Mouse (Mus musculus): Measurements from ENCODE around the gene Mycbp2.

Mycbp2 gene

DNA sequence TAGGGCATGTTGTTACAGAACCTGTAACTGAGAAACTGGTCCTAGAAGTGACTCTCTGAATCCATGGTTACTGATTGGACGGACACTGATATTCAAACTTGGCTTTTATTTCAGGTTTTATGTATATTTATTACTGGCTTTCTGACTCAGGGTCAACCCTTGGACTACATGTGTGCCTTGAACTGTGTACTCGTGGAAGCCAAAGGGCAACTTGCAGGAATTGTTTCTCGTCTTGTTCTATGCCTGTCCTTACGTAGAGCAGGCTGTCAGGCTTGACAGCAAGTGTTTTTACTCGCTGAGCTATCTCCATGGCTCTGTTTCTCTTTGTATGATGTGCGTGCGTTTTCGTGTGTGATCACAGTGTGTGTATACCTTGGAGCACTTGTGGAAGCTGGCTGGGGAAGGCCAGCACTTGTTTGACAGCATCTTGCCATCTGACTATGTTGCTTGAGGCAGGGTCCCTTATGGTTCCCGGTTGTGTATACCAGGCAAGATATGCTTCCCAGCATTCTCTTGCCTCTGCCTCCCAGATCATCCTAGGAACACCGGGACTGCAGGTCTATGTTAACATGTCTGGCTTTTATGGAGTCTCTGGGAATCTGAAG, 243.8 kb downstream of the Mycbp2 start:
- no peak for DNase-seq (ENCODE audit: low spot score in 2 of 2)

DNA sequence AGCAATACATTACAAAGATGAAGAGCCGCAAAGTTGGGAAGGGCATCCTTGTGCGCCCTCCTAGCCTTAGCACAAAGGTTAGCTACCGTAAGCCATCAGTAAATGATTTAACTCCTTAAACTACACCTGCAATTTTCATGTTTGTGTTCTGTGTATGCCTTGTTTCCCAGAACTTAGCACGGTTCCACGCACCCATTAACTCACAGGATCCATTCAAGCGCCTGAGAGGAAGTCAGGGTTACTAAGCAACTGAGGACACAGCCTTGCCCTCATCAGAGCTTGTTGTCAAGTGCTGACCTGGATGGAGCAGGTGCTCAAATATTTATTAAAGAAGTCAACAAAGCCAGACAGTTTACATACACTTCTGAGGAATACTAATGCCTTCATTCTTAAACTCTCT, 244.4 kb downstream of the Mycbp2 start:
- DNase-seq (ENCODE audit: low spot score in 2 of 2): no peak

DNA sequence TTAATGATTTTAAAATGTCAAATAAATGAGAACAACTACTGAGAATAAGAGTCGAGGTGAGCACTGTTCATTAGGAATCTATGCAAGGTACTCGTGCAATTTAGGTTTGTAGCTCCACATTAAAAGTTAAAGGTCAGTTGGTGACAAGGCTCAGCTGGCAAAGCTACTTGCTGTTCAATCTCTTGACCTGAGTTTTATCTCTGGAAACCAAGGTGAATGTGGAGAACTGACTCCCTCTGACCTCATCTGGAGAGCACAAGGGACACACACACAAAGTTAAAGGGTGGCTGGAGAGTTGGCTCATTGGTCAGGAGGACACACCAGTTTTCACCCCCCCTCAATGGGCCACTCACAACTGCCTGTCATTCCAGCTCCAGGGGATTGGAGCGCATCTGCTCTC, 245.4 kb downstream of the Mycbp2 start:
- DNase-seq (ENCODE audit: low spot score in 2 of 2): no peak

DNA sequence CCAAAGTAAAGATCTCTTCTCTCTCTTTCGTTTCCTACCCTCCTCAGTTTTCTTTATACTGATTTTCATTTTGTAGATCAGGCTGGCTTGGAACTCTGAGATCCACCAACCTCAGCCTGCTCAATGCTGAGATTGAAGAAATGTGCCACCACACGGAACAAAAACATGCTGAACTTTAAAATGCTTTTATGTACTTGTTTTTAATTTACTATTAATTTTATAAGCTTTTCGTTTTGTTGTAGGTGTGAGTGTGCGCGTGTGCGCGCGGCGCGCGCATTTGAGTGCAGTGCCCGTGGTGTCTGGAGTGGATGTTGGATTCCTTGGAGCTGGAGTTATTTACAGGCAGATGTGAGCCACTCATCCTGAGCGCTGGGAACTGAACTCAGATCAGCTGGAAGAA, 246.3 kb downstream of the Mycbp2 start:
- DNase-seq (ENCODE audit: low spot score in 2 of 2): no peak

DNA sequence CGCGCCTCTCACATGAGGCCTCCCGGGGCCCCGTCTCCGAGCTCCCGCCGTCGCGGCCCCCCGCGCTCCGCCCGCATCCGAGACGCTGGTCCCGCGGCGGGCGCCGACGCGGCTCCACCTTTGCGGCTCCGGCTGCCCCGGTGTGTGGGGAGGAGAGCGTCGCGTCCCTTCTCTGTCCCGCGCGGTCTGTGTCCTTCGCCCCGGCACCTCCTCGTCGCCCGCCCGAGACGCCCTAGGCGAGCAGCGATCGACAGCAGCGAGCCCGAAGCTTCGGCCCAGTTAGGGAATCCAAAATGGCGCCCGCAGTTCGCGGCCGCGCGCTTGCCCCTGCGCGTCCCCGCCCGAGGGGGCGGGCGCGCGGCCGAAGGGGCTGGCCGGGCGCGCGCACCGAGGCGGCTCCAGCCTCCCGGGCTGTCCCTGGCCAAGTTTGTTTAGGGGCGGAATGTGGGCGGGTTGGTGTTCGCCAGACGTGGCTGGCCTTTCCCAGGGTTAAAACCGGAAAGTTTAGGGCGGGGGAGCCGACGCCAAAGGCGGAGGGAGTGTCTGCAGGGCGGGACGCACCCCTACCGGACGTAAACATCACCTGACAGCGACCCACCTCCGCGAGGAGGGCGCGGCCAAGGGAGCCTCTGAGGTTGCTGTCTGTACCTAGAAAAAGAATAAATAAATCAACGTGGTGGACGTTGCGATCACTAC, 247.2 kb downstream of the Mycbp2 start, which contains the start of gene Fbxl3:
Fbxl3 (minus strand) TSS at position 329 of the 696 bp plus-strand sequence.
- DNase-seq (ENCODE audit: low spot score in 2 of 2): peak; percentile 84 to 86

DNA sequence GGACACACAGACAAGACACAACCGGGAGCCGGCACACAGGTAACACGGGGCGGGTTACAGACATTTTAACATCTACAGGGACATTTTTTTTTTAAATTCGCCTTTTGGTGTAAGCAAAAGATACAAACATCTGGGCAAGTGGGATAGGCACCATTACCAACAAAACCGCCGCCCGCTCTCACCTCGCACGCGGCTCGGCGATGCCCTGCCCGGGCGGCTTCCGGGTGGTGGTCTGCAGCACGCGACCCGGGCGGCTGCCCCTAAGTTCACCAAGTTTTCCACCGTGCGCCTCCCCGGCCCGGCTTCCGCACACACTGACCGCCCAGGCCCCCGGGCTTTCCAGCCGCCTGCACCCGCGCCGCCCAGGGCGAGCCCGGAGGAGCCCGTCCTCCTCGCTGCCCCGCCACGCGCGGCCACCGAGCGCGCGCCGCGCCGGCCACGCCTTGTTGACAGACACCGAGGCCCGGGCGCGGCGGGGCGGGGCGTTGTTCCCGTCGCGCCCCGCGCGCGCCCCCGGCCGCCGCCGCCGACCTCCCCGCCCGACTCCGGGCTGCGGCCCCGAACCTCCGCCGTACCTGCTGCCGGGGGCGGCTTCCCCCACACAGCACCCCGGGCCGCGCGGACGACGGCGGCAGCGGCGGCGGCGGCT, 247.9 kb downstream of the Mycbp2 start:
- DNase-seq (ENCODE audit: low spot score in 2 of 2): peak; percentile 82 to 88

DNA sequence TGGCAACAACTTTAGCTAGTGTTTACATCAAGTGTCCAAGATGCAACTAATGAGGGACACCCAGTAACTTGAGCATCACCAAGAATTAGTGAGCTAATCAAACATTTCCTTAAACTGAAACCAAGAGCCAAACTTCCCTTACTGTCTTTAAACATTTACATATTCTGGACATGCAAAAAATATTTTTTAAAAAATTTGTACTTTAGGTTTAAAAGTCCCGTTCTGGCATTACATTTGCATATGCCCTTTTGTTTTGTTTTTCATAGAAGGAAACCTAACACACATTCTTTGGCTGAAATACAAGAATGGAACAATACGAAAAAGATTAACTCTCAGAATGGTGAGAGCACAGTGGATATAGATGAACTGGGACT, 248.4 kb downstream of the Mycbp2 start:
- no peak for DNase-seq (ENCODE audit: low spot score in 2 of 2)

DNA sequence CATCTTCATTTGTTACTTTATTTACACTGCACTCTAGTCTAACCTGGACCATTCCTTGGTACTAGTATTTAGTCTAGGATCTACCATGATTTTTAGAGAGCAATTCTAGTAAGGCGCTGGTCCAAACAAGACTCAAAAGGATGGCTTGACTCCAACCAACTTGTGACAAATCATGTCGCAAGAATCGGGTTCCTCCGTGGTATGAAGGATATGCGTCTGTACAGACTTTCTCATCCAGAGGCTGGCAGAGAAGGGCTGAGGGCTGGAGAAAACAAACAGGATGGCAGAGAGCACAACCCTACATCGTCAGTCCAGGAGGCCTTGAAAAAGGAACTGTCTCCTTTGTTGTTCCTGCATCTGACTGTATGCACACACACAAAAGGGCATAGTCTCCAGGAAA, 250.0 kb downstream of the Mycbp2 start:
- DNase-seq (ENCODE audit: low spot score in 2 of 2): no peak

DNA sequence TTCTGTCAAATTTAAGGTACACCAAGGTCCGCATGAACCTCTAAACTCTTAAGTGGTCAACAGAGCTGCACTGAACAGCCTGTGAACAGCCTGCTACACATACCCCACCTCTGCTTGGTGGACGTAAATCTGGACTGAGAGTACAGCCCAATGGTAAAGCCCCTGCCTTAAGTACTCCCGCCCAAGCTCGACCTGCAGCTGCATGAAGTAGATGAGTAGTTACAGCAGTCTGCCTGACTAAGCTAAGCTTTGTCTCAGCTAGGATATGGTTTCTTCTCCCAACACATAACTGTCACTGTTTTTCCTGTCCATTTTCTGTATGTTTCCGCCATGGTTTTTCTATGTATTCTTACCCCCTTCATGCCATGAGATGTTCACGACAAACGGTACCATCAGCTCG, 250.8 kb downstream of the Mycbp2 start:
- no peak for DNase-seq (ENCODE audit: low spot score in 2 of 2)

DNA sequence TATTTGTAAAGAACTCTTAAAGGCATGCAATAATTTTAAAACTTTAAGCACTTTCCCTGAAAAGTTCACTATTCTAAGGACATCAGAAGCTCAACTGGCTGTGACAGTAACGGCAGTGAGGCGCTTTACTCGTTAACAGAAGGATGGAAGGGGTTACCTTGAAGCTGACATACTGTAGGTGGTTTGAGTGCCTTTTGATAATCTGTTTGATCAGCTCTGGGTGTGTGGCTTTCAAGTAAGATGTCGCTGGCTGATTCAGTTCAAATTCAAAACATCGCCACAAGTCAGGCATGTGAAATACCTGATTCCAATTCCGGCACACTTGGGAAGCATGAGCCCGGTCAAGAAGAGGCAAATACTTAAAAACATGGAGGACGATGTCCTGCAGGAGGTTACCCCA, 251.6 kb downstream of the Mycbp2 start:
- no peak for DNase-seq (ENCODE audit: low spot score in 2 of 2)

DNA sequence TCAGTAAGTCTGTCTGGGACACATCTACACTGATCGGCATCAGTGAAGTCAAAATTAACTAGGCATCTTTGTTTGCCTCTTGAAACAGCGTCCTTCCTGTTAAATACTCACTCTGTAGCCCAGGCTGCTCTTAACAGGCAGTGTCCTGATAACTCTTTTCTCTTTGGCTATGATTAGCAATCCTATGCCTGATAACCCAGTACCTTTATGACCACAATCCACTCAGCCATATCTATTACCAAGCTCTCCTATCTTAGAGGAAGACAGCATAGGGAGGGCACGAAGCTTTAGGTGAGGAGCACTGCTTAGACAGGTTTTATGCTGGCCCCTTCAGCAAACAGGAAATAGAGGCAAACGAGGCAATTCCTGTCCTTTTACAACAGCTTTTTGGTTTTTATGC, 252.9 kb downstream of the Mycbp2 start:
- DNase-seq (ENCODE audit: low spot score in 2 of 2): no peak

DNA sequence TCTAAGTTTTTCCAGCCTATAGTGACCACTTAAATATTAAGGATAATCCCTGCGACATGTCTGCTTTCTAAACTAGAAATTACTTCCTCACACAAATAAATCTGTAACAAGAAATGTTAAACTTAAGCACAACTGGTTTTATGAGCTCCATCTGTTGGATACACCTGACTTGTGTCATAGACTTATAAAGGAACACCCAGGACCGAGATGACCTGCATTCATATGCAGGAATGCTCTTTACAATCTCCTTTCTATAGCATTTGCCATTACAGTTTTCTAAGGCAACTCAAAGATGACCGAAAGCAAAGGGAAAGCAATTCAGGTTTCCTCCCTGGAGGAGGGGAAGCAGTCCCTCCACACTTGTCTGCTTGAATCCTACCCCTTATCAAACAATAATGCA, 253.4 kb downstream of the Mycbp2 start:
- DNase-seq (ENCODE audit: low spot score in 2 of 2): no peak

DNA sequence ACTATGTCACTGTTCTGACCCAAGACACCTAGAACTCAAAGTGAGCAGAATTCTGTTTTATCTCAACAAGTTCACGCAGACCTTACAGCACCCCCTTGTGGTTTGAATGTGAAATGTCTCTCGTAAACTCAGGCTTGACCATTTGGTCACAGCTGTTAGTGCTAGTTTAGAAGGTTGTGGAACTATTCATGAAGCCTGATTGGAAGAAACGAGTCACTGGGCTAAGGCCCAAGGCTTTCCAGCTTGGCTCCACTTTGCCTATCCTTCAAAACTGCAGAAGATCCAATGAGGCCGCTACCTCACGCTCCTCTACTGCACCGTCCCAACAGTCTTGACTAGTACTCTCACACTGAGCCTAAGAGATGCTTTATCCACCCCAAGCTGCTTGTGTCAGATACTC, 258.0 kb downstream of the Mycbp2 start:
- DNase-seq (ENCODE audit: low spot score in 2 of 2): no peak

DNA sequence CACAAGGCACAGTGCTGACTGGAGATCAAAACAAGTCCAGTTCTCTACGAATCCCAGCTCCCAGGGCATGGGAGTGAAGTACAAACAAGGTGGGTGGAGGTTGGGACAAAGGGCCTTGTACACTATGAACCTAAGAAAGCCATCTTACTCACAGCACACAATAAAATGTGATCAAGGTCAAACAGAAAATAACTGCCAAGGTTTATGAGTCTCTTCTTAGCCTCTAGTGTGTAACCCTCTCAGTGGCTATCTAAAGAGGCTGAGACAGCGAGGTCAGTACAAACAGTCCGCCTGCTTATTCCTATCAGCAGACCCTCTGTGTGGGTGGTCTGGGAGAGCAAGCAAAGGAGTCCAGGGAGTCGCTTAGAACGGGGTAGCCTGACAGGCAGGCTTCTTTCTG, 258.8 kb downstream of the Mycbp2 start:
- no peak for DNase-seq (ENCODE audit: low spot score in 2 of 2)

DNA sequence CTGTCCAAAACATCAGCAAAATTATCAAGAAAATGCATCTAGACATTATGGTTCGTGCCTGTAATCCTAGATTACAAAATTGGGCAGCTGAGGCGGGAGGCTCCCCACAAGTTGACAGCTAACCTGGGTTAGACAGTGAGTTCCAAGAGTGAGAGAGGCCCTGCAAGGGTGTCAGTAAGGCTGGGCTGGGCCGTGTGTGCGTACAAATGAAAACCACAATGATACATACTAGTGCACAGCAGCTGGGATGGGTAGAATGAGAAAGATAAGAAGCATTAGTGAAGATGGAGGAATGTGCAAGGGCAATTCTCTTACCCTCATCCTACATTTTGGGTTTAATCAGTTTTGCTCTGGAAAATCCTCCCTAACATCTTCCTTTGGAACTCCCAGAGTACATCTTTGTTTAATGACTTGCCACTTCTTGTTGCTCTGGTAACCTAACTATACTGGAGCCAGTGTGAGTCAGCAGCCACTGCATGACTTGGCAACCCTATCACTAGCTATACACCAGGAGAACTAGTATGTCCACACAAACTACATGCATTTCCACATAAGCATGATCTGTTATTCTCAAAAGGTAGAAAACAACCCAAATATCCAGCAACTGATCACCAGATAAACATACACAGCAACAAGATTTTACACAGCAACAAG, 259.8 kb downstream of the Mycbp2 start:
- no peak for DNase-seq (ENCODE audit: low spot score in 2 of 2)

DNA sequence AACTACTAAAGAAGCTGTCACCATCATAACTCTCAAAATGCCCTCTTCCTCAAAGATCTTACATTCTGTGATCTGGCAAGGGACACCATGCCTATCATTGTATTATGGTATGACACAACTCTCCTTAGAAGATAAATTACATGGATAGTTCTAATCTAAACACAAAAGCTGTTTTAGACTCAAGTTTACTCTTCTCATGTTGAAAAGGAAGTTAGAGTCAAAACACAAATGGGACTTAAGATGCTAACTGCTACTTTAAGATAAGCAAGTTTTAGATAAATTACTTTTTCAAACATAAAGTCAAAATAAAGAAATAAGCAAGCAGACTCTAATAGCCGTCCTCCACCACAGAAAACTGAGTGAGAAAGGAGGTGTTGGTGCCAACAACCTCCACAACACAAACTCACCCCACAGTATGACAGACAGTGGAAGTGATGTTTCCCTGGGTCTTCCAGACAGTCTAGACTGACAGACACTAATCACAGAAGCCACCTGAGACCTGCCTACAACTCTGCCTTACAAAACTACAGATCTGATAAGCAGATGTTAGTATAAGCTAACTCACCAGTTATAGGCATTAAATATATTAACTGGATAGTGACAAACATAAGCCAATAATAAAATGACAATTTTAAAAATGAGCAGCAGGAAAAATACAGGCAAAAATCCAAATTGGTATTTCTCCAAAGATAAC, 260.6 kb downstream of the Mycbp2 start:
- no peak for DNase-seq (ENCODE audit: low spot score in 2 of 2)

DNA sequence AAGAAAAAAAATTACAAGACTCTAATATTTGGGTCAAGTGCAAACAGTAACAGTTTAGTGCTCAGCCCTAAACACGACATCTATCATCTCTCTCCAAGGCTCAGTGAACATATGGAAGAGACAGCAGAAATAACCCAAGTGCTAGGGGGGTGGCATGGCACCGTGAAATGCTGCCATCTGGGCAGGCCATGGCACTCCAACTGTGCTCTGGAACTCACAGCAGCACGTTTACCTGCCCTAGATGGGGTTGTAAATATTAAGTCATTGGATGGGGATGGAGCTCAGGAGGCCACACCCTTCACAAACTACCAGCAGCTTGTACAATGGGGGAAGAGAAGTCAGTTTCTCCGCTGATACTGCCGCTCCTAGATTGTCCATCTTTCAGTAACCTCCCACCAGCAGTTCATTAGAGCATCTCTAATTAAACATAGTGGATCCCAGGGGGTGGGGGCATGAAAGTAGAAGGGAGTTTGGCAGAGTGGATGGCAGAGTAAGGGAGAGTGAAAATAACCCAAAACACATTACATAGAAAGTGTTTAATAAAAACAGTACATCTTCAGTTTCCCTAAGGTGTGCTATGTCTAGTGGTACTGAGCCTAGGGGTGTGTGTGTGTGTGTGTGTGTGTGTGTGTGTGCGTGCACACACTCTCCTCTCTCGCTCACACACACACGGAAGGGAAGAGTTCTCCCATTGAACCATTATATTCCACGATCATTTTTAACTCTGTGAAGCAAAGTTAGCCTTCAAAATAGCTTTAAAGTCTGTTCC, 267.2 kb downstream of the Mycbp2 start:
- DNase-seq (ENCODE audit: low spot score in 2 of 2): no peak

DNA sequence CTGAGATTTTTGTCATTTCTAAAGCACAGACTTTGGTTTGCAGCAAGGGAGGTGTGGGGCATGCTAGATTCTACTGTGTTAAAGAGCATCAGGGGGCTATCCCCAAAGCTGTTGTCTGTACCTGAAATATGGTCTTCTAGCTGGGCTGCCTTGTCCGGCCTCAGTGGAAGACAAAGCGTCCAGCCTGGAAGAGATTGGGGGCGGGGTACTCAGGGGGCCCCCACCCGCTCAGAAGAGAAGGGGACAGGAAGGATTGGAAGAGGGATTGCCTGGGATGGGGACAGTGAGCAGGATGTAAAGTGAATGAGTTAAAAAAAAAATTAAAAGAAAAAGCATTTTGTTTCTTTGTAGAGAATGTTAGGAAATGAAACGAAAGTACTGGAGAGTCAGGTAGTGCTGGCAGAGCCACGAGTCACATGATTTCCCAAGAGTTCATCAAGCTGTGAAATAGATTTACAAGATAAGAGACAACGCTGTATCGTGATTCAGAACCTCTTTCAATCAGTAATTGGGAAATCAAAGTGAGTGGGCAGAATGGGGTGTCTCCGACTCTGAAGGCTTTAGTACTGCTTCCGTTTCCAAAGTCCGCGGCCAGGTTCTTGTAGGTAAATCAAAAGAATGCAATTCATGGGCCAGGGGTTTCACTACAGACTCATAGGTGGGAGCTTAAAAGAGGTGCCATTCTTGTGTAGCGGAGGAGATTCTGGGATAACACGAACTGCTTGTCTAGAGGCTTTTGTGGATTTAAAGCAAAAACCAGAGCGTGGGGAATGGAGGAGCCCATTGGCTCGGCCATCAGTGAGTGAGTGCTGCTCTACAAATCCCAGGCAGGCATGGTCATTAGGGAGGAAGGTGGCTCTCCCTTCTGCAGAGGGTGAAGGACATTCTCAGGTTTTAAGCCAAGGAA, 268.4 kb downstream of the Mycbp2 start:
- DNase-seq (ENCODE audit: low spot score in 2 of 2): no peak

DNA sequence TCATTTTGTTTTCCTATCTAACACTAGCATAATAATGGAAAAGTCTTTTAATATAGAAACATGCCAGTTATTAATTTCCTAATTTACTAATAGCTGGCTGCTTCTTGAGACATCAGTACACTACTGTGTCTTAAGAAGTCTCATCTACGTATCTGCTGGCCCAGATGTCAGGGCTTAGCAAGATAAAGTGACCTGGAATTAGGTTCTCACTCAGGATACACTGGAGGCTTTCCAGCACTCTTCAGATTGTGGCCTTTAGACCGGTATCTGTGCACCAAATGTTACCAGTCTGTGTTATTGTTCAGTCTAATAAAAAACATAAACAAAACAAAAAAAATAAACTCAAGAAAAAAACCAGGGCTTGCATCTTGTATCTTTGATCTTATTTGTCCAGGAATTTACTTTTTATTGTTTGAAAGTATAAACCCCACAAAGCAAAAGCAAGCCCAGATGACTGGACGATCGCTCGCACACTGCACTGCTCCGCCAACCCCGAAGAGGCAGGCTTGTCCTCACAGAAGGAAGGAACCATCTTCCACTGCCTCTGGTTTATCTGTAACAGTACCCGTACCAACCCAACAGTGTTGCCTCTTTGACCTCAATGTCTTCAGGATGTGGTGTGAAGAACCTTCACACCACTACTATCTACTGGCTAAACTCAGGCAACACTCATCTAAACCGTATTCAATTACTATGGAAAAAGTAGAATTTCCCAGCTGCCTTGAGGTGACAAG, 269.2 kb downstream of the Mycbp2 start:
- DNase-seq (ENCODE audit: low spot score in 2 of 2): no peak

DNA sequence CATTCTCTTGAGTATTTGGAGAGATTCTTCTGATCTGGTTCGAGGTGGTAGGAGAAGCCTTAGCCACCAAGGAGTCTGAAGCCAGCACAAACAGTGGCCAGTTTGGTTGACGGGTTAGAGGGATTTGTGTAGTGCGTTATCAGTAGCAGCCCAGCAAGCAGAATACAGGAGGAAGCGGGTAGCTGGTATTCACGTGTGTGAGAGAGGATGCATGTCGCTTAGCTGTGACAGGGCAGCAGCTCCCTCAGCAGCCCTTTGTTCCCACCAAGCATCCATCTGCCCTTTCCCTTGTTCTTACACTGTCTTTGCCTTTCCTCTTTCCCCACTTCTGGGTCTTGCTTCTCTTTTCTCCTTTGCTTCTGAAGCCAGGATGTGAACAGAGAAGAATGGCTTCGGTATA, 271.4 kb downstream of the Mycbp2 start:
- DNase-seq (ENCODE audit: low spot score in 2 of 2): no peak
